Mouse (Mus musculus): Measurements from ENCODE around the gene Prkca. TPM values are rescaled to one million over a fixed set of nuclear protein-coding genes. Genes with fewer than 3 reads are reported as not detected.

Prkca gene
- polyA plus RNA-seq, 1 experiment: 16.8 TPM

DNA sequence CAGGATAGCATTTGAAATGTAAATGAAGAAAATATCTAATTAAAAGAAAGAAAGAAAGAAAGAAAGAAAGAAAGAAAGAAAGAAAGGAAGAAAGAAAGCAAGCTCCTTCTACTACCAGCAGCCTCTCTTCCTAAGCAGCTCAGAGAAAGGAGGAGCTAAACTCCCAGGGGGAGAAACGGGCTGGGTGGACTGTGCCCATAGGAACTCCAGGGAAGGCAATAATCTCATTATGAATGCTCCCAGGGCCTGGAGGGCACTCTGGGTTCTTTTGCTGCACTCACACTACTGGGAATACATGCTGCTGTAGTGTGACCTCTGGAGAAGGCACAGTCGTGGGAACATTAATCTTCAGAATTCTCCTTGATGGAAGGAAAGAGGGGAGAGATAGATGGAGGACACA is 107.5 kb downstream of the Prkca start:
- Histone ChIP-seq H3K4me3 (replicated peaks; ENCODE audit: insufficient read depth, low read depth, low read length) (no peak overlapping the region), H3K27me3 (ENCODE audit: control insufficient read depth, insufficient read depth, low read length) (no peaks in the 10 kb centered on the region; the same call in 1 of the 2 replicates), H3K27ac (ENCODE audit: insufficient read depth, low read length) (no peak overlapping the region), H3K4me1 (ENCODE audit: control insufficient read depth, insufficient read depth, low read length) (no peaks in the 10 kb centered on the region; the same call in 1 of the 2 replicates)
- no peak for DNase-seq
- 41% methylated on average over 2 of the region's 2 CpGs for WGBS
- TF ChIP-seq POLR2A (IDR thresholded peaks at IDR 0.05; ENCODE audit: borderline replicate concordance, insufficient read depth, low read length) (no peak), CTCF (IDR thresholded peaks at IDR 0.05; ENCODE audit: borderline replicate concordance, insufficient read depth, low read depth, low read length) (no peak)

DNA sequence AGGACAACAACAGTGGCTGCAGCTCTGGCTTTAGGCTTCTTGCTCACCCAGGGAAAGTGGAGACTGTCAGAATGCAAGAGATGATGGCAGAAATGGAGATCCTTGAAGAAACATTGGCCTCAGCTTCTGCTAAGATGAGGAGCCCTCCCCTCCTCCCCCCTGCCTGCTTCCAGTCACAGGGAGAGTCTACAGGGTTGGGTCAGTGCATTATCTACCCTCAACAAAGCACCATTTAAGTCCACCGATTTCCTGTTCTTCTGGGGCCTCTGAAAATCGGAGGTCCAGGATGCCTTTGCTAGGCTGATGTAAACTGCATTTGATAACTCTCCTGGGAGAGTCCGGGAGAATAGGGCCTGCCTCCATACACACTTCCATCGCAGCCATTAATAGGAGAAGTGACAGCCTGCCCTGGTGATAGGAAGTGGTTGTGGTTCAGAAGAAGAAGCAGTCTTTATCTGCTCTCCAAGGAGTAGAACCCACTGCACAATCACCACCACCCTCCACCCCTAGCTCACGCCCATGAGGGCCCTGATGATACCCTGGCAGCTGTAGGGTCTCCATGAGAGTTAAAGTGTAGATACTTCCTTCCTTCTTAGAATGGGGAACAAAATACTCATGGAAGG is 108.5 kb downstream of the Prkca start:
- no peak for DNase-seq
- no peak overlapping the region for H3K27ac ChIP-seq (ENCODE audit: insufficient read depth, low read length)
- no peak for TF ChIP-seq CTCF (IDR thresholded peaks at IDR 0.05; ENCODE audit: borderline replicate concordance, insufficient read depth, low read depth, low read length)
- TF ChIP-seq POLR2A (IDR thresholded peaks at IDR 0.05; ENCODE audit: borderline replicate concordance, insufficient read depth, low read length): no peak
- WGBS: 81% methylated on average over 5 of the region's 5 CpGs
- no peaks in the 10 kb centered on the region; the same call in 1 of the 2 replicates for H3K4me1 ChIP-seq (ENCODE audit: control insufficient read depth, insufficient read depth, low read length)
- H3K4me3 ChIP-seq (replicated peaks; ENCODE audit: insufficient read depth, low read depth, low read length): no peak overlapping the region
- no peaks in the 10 kb centered on the region; the same call in 1 of the 2 replicates for H3K27me3 ChIP-seq (ENCODE audit: control insufficient read depth, insufficient read depth, low read length)

DNA sequence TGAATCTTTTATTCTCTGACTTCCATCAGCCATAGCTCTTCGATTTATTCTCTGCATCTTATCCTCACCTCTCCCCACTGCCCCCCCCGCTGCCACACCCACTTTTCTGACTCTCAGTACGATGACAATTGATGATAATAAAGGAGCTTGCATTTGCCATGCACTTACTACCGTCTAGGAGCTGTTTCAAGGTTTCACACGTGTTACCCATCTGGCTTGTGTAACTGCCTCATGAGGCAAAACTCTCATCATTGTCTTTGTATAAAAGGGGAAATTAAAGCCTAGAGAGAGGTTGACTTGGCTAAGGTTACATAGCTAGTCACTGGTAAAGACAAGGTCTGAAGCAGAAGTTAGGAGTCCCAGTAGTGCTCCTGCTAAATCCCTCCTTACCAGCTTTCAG is 110.7 kb downstream of the Prkca start:
- no peak for TF ChIP-seq POLR2A (IDR thresholded peaks at IDR 0.05; ENCODE audit: borderline replicate concordance, insufficient read depth, low read length)
- TF ChIP-seq CTCF (IDR thresholded peaks at IDR 0.05; ENCODE audit: borderline replicate concordance, insufficient read depth, low read depth, low read length): no peak
- WGBS: 78% methylated on average over 5 of the region's 5 CpGs
- no peaks in the 10 kb centered on the region; the same call in 1 of the 2 replicates for H3K4me1 ChIP-seq (ENCODE audit: control insufficient read depth, insufficient read depth, low read length)
- DNase-seq: no peak
- no peak overlapping the region for H3K27ac ChIP-seq (ENCODE audit: insufficient read depth, low read length)
- H3K27me3 ChIP-seq (ENCODE audit: control insufficient read depth, insufficient read depth, low read length): no peaks in the 10 kb centered on the region; the same call in 1 of the 2 replicates
- no peak overlapping the region for H3K4me3 ChIP-seq (replicated peaks; ENCODE audit: insufficient read depth, low read depth, low read length)

DNA sequence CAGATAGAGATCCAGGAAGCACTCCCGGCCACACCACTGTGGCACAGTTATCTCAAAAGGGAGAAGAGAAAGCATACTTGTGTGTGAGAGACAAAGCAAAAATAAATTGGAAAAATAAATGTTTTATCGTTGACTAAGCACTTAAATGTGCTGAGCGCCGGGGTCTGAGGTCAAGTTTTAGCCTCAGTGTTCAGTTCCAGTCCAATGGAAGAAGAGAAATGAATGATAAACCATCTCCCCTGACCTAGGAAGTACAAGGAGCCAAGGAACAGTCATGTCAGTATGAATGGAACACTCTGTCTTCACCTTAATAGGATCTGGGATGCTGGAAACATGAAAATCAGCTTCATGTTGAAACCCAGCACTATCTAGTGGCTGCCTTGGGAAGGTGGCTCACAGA is 113.6 kb downstream of the Prkca start:
- Histone ChIP-seq H3K4me1 (ENCODE audit: control insufficient read depth, insufficient read depth, low read length) (no peaks in the 10 kb centered on the region), H3K27me3 (ENCODE audit: control insufficient read depth, insufficient read depth, low read length) (no peaks in the 10 kb centered on the region; the same call in 1 of the 2 replicates), H3K4me3 (replicated peaks; ENCODE audit: insufficient read depth, low read depth, low read length) (no peak overlapping the region), H3K27ac (ENCODE audit: insufficient read depth, low read length) (no peak overlapping the region)
- no peak for DNase-seq
- WGBS: 96% methylated on average over 4 of the region's 4 CpGs
- no peak for TF ChIP-seq POLR2A (IDR thresholded peaks at IDR 0.05; ENCODE audit: borderline replicate concordance, insufficient read depth, low read length)
- TF ChIP-seq CTCF (IDR thresholded peaks at IDR 0.05; ENCODE audit: borderline replicate concordance, insufficient read depth, low read depth, low read length): no peak

DNA sequence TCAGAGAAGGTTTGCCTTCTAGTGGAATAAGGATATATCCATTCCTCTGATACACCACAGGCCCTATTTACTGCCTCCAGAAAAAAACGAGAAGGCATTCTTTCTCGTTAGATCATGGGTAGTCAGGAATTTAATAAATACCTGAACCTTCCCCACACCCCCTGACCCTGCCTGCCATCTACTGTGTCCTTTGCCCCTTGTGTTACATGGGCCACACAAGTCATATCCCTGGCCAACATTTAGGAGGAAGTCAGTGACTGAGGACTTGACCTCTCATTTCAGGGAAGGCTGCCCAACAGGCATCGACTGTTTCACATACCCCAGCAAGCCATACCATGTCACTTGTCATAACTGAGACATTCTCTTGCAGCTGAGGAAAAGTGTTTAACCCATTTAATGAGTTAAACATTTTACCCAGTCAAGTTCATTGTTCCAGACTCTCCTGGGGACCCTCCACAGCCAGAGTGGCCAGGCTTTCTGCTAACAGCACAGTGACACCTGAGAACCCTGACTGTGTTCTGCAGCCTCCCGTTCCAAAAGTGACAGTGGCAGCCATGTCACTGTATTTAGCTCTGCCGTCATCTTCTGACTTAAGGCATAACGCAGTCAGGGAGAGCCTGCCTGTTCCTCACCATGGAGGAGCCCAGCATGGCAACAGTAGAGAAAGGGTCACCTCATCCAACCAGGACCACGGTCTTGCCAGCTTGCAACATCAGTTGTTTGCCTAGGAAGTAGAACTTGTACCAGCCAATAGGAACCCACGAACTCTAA is 114.4 kb downstream of the Prkca start:
- 86% methylated on average over 8 of the region's 8 CpGs for WGBS
- no peak for TF ChIP-seq POLR2A (IDR thresholded peaks at IDR 0.05; ENCODE audit: borderline replicate concordance, insufficient read depth, low read length)
- no peak for TF ChIP-seq CTCF (IDR thresholded peaks at IDR 0.05; ENCODE audit: borderline replicate concordance, insufficient read depth, low read depth, low read length)
- no peak for DNase-seq

DNA sequence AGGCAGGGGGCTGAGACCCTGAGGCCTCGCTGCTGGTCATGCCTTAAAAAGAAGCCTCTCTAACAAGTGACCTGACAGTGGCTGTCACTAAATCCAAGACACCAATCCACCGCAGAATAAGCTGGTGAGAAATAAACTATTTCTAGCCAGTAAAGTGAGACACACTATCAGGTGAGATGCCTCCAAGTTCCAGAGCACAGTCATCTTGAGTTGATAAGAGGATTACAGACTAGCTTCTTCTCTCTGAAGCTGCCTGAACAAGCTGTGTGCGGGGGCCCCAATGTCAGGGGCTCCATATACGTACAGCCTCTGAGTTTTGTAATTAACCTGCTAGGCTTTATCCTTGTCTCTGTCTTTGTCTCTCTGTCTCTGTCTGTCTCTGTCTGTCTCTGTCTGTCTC is 115.2 kb downstream of the Prkca start:
- Histone ChIP-seq H3K27me3 (ENCODE audit: control insufficient read depth, insufficient read depth, low read length) (no peaks in the 10 kb centered on the region), H3K27ac (ENCODE audit: insufficient read depth, low read length) (no peak overlapping the region), H3K4me3 (replicated peaks; ENCODE audit: insufficient read depth, low read depth, low read length) (no peak overlapping the region), H3K4me1 (ENCODE audit: control insufficient read depth, insufficient read depth, low read length) (peaks cover 10% of the 10 kb centered on the region; the same call in 1 of the 2 replicates)
- 95% methylated on average over 4 of the region's 4 CpGs for WGBS
- TF ChIP-seq CTCF (IDR thresholded peaks at IDR 0.05; ENCODE audit: borderline replicate concordance, insufficient read depth, low read depth, low read length): no peak
- TF ChIP-seq POLR2A (IDR thresholded peaks at IDR 0.05; ENCODE audit: borderline replicate concordance, insufficient read depth, low read length): no peak
- no peak for DNase-seq

More for the DNA sequence above, 114.4 kb downstream of the Prkca start:
- H3K4me3 ChIP-seq (replicated peaks; ENCODE audit: insufficient read depth, low read depth, low read length): no peak overlapping the region
- no peaks in the 10 kb centered on the region; the same call in 1 of the 2 replicates for H3K27me3 ChIP-seq (ENCODE audit: control insufficient read depth, insufficient read depth, low read length)
- H3K4me1 ChIP-seq (ENCODE audit: control insufficient read depth, insufficient read depth, low read length): peaks cover 5% of the 10 kb centered on the region; the same call in 1 of the 2 replicates
- no peak overlapping the region for H3K27ac ChIP-seq (ENCODE audit: insufficient read depth, low read length)

DNA sequence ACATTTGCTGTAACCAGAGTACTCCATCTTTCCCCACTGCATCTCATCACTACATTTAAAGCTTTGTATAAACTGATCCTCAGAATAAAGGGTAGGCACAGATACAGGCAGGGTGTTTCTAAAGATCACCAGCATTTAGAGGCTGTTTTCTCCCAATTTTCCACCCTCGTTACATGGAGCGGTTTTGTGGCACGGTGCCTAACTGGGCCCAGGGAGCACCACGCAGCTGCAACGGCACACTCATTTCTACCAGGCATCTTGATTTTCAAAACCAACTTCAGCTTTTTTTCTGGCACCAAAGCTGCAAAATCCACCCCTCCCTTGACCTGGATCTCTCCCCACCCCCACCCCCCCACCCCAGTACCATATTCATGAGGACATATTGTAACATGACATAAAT is 117.5 kb downstream of the Prkca start:
- Histone ChIP-seq H3K27me3 (ENCODE audit: control insufficient read depth, insufficient read depth, low read length) (no peaks in the 10 kb centered on the region), H3K27ac (ENCODE audit: insufficient read depth, low read length) (no peak overlapping the region), H3K4me1 (ENCODE audit: control insufficient read depth, insufficient read depth, low read length) (peaks cover 15% of the 10 kb centered on the region; the same call in 1 of the 2 replicates), H3K4me3 (replicated peaks; ENCODE audit: insufficient read depth, low read depth, low read length) (no peak overlapping the region)
- WGBS: 72% methylated on average over 5 of the region's 5 CpGs
- TF ChIP-seq POLR2A (IDR thresholded peaks at IDR 0.05; ENCODE audit: borderline replicate concordance, insufficient read depth, low read length) (no peak), CTCF (IDR thresholded peaks at IDR 0.05; ENCODE audit: borderline replicate concordance, insufficient read depth, low read depth, low read length) (no peak)
- no peak for DNase-seq

Data from cerebellum, adult 2 months (tissue).